Mouse (Mus musculus): ENCODE data around the gene Dock6.
A peak's percentile ranks its signal among the peaks of the same experiment; 100 is the strongest.
"Not testable (repeated sequence)": the region's sequence is repeated elsewhere in the genome, so short reads cannot be mapped to it uniquely, and the experiment has no call there.

The Dock6 gene

GRCm38 (mm10) chr9:21773396-21773795, 79.0 kb downstream of the Dock6 start:
- DNase-seq = not testable (repeated sequence)

- DNase-seq = no peak
These were observed 82.8 kb downstream of the Dock6 start for GRCm38 (mm10) chr9:21769558-21770183.

- DNase-seq = no peak
These were observed 83.7 kb downstream of the Dock6 start for GRCm38 (mm10) chr9:21768511-21769411.

- DNase-seq = no peak
These were observed 84.5 kb downstream of the Dock6 start for GRCm38 (mm10) chr9:21767896-21768295.

GRCm38 (mm10) chr9:21764084-21764999, 88.1 kb downstream of the Dock6 start:
- no peak for DNase-seq

- DNase-seq = no peak
These were observed 90.3 kb downstream of the Dock6 start for GRCm38 (mm10) chr9:21762135-21762534.

- peak; percentile 90 for DNase-seq
These were observed 92.0 kb downstream of the Dock6 start, which contains the start of gene Spc24 for GRCm38 (mm10) chr9:21760155-21761088. Spc24 (minus strand) TSS chr9:21760303.

- DNase-seq = no peak
These were observed 92.7 kb downstream of the Dock6 start for GRCm38 (mm10) chr9:21759718-21760117.

- DNase-seq = no peak
These were observed 93.6 kb downstream of the Dock6 start for GRCm38 (mm10) chr9:21758576-21759529.

GRCm38 (mm10) chr9:21754516-21755321, 97.7 kb downstream of the Dock6 start:
- DNase-seq = no peak

- no peak for DNase-seq
These were observed 98.4 kb downstream of the Dock6 start for GRCm38 (mm10) chr9:21754003-21754402.

GRCm38 (mm10) chr9:21752252-21752792, 100.1 kb downstream of the Dock6 start:
- DNase-seq = peak; percentile 43

- no peak for DNase-seq
These were observed 101.1 kb downstream of the Dock6 start for GRCm38 (mm10) chr9:21751347-21751746.

GRCm38 (mm10) chr9:21750370-21750769, 102.1 kb downstream of the Dock6 start:
- no peak for DNase-seq
